Mouse (Mus musculus): Measurements from ENCODE around the gene Zfp36. TPM values are rescaled to one million over a fixed set of nuclear protein-coding genes. Genes with fewer than 3 reads are reported as not detected.

Gene Zfp36
- total and polyA plus RNA-seq, 3 experiments: 0.50 to 2.8 TPM; not detected in 1

DNA sequence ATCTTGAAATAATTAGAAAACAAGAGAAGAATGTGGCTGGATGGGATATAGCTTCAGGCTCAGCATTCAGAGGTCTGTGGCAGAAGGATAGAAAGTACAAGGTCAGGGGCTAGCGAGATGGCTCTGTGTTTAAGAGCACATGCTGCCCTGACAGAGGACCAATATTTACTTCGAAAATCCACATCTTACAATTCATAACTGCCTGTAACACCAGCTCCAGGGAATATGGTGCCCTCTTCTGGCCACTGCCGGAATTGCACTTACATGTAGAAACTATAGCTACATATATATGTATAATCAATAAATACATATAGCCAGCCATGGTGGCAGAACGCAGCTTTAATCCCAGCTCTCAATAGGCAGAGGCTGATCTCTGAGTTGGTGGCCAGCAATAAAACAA, 35.4 kb downstream of the Zfp36 start:
- TF ChIP-seq SIN3A (IDR thresholded peaks at IDR 0.05; ENCODE audit: low read length): peak; percentile 65; the same call in 1 of the 2 replicates
- no peak for TF ChIP-seq USF2 (IDR thresholded peaks at IDR 0.05; ENCODE audit: borderline replicate concordance in 1 of 2, insufficient read depth in 1 of 2, low read depth in 1 of 2, low read length in 2 of 2)
- no peak for TF ChIP-seq GABPA (IDR thresholded peaks at IDR 0.05; ENCODE audit: low read depth, low read length)
- no peak for TF ChIP-seq TAL1 (IDR thresholded peaks at IDR 0.05; ENCODE audit: low read length)
- no peak for TF ChIP-seq ELF1 (IDR thresholded peaks at IDR 0.05; ENCODE audit: low read depth, low read length)
- TF ChIP-seq RAD21 (IDR thresholded peaks at IDR 0.05; ENCODE audit: low read depth, low read length): peak; percentile 66
- TF ChIP-seq SMC3 (IDR thresholded peaks at IDR 0.05; ENCODE audit: low read depth, low read length): peak; percentile 66
- TF ChIP-seq MYC (IDR thresholded peaks at IDR 0.05; ENCODE audit: low read depth, low read length): peak; percentile 62; the same call in 1 of the 2 replicates
- TF ChIP-seq MAX (IDR thresholded peaks at IDR 0.05; ENCODE audit: low read length): 0 out of 2 replicates have a peak, but pooled peaks have one; percentile 46
- TF ChIP-seq MXI1 (IDR thresholded peaks at IDR 0.05; ENCODE audit: low read depth, low read length): peak; percentile 66
- peak; percentile 72 to 97 (median 86) for TF ChIP-seq CTCF (IDR thresholded peaks at IDR 0.05 in 2 of 3, conservative IDR thresholded peaks at IDR 0.05 in 1 of 3; ENCODE audit: control insufficient read depth in 1 of 3, insufficient read depth in 1 of 3, low read depth in 2 of 3, low read length in 3 of 3, poor library complexity in 1 of 3, severe bottlenecking in 1 of 3)
- peak; percentile 58 for TF ChIP-seq ZC3H11A (IDR thresholded peaks at IDR 0.05; ENCODE audit: low read depth, low read length)
- no peaks in the 10 kb centered on the region for H3K9me3 ChIP-seq (replicated peaks; ENCODE audit: insufficient read depth, low read length)
- DNase-seq (ENCODE audit: low read depth, low spot score): peak; percentile 87
- peaks cover 0 to 7% of the 10 kb centered on the region in 2 experiments; a peak in 2 of 4 replicates for H3K36me3 ChIP-seq (ENCODE audit: control insufficient read depth in 1 of 2, insufficient read depth in 2 of 2, low read length in 2 of 2)
- no peaks in the 10 kb centered on the region for H3K79me2 ChIP-seq (ENCODE audit: control insufficient read depth, insufficient read depth, low read length, poor library complexity)
- H3K27me3 ChIP-seq (ENCODE audit: control insufficient read depth in 1 of 2, insufficient read depth in 2 of 2, low read length in 2 of 2): no peaks in the 10 kb centered on the region
- peak overlapping the region; percentile 71 for H3K9ac ChIP-seq (ENCODE audit: control insufficient read depth, low read depth, low read length, poor library complexity, severe bottlenecking)
- H3K27ac ChIP-seq (ENCODE audit: control insufficient read depth, low read depth, low read length): no peak overlapping the region
- H3K4me3 ChIP-seq (ENCODE audit: control insufficient read depth in 1 of 2, insufficient read depth in 1 of 2, low read depth in 2 of 2, low read length in 2 of 2): no peak overlapping the region
- peaks cover 0 to 11% of the 10 kb centered on the region in 2 experiments; a peak in 3 of 4 replicates for H3K4me1 ChIP-seq (ENCODE audit: control insufficient read depth in 1 of 2, insufficient read depth in 2 of 2, low read length in 2 of 2)

DNA sequence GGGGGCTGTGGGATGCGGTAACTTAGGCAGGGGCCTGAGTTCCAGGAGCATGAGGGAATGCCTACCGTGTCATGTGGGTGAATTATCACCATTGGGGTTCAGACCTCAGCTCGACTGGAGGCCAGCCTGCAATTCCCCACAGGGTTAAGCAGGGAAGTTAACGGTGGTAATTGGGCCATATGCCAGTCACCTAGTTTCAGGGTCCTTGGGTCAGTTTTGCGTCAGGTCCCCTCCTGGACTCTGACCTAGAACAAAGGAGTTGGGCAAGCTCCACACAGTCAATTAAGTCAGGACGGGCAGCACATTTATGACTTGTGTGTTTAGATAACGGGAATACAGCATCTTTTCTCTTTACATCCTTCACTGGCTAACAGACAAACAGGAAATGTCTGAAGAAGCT, 38.7 kb downstream of the Zfp36 start:
- no peak overlapping the region for H3K9ac ChIP-seq (ENCODE audit: control insufficient read depth, low read depth, low read length, poor library complexity, severe bottlenecking)
- H3K79me2 ChIP-seq (ENCODE audit: control insufficient read depth, insufficient read depth, low read length, poor library complexity): peaks cover 21% of the 10 kb centered on the region
- no peak for TF ChIP-seq MAFK (IDR thresholded peaks at IDR 0.05; ENCODE audit: borderline replicate concordance, low read depth, low read length)
- TF ChIP-seq MEF2A (IDR thresholded peaks at IDR 0.05; ENCODE audit: extremely low read depth, insufficient replicate concordance, low read depth, low read length, poor library complexity, severe bottlenecking): no peak
- no peak for TF ChIP-seq BHLHE40 (IDR thresholded peaks at IDR 0.05; ENCODE audit: borderline replicate concordance, low read depth, low read length)
- no peak for TF ChIP-seq CHD1 (IDR thresholded peaks at IDR 0.05; ENCODE audit: low read depth, low read length)
- H3K27me3 ChIP-seq (ENCODE audit: control insufficient read depth in 1 of 2, insufficient read depth in 2 of 2, low read length in 2 of 2): no peaks in the 10 kb centered on the region
- no peak for DNase-seq (ENCODE audit: low read depth, low spot score)
- peaks cover 0 to 9% of the 10 kb centered on the region in 2 experiments; a peak in 1 of 4 replicates for H3K4me1 ChIP-seq (ENCODE audit: control insufficient read depth in 1 of 2, insufficient read depth in 2 of 2, low read length in 2 of 2)
- H3K27ac ChIP-seq (ENCODE audit: control insufficient read depth, low read depth, low read length): no peak overlapping the region
- H3K9me3 ChIP-seq (replicated peaks; ENCODE audit: insufficient read depth, low read length): no peaks in the 10 kb centered on the region
- H3K36me3 ChIP-seq (ENCODE audit: control insufficient read depth in 1 of 2, insufficient read depth in 2 of 2, low read length in 2 of 2): peaks cover 0 to 12% of the 10 kb centered on the region in 2 experiments; a peak in 2 of 4 replicates
- H3K4me3 ChIP-seq (ENCODE audit: control insufficient read depth in 1 of 2, insufficient read depth in 1 of 2, low read depth in 2 of 2, low read length in 2 of 2): no peak overlapping the region
